Mouse (Mus musculus) layer of hippocampus, adult 9-10 months (tissue): ENCODE data around the gene Usp3.
A peak's percentile ranks its signal among the peaks of the same experiment; 100 is the strongest.

Experiments used
- DNase-seq: peaks from one replicate; pipeline ENCODE4 v3.0.0; 2022; ENCODE audit warnings: low spot score

Gene Usp3

DNA sequence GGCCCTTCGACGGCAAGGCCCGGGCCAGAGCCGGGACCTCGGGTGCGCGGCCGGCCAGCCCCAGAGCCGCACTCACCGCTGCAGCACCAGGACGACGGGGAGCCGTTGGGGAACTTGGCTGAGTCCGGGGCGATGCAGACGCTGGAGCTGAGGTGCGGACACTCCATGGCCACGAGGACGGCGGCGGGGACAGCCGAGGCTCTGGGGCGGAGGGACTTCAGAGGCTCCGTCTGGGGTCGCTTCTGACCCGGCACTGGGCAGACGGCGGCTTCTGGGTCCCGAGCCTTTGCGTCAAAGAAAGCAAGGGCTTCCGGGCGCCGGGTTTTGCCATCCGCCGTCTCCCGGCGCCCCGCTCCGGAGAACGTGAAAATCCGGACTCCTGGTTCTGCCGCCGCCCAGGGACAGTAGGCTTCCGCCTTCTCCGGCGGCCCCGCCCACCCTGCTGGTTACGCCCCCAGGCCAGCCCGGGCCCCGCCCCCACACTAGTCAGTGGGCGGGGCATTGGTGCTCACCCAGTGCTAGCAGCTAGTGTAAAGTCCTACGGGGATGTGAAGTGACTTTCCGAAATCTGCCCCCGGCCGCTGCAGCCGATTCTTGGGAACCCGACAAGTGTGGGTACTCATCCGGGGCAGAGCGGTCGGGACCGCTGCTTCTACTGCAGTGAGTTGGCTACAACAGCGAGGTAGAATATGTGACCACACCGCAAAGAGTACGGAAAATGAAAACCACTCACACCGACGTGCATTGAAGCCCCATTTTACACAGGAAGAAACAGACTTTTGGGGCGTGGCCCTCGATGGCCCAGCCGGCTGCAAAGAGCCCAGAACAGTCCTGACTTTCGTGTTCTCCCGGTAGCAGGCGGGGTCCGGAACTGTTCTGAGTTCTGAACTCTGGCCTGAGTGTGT is at the start of gene Usp3:
Usp3 (minus strand) TSS at position 435 of the 905 bp plus-strand sequence.
- DNase-seq: peak; percentile 87

DNA sequence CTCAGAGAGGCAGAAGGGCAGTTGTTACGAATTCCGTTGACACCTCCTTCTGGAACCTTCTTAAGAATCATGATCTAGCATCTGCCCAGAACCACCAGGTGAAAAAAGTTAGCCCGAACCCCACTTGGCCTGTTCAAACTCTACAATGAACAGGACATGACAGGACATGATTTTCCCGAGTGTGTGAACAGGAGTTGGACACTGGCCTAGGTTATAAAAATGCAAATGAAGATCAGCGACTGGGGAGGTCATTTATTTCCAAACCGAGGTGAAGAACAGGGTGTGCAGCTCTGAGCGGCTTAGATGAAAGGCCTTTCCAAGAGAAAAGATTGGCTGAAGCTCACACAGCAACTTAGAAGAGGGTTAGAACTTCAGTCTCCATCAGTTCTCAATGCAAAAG is 47.5 kb upstream of the Usp3 start:
- DNase-seq: no peak

DNA sequence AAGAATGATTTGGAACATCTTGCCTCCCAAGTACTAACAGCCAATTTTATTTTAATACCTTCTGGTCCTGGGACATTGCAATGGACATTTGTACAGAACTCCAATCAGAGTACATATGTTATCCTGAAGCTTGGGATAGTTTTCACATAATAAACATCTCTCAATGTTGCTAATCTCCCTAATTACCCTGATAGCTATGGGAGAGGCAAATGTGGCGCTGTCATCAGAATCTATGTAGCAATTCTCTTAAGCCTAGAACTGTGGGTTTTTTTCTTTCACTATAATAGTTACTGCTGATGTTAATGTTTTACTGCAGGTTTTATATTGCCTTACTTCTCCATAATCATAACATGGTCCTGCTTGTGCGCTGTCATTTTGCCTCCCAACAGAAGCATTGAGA is 46.7 kb upstream of the Usp3 start:
- no peak for DNase-seq

DNA sequence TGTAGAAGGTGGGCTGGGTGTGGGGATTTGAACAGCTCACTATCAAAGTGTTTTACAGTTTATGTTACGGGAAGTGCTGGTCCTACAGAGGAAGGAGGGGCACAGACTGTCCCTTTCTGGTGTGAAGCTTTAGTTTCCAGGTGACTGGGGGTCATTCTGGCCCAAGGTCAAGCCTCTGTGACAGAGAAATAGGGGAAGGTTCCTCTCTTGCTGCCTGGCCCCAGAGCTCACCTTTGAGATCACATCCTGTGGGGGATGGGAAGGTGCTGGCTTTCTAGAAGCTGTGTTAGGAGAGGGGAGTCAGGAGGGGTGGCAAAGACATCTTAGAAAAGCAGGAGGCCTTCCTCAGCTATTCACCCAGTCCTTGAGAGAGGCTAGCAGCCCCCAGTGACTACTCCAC is 39.5 kb upstream of the Usp3 start:
- DNase-seq: no peak

DNA sequence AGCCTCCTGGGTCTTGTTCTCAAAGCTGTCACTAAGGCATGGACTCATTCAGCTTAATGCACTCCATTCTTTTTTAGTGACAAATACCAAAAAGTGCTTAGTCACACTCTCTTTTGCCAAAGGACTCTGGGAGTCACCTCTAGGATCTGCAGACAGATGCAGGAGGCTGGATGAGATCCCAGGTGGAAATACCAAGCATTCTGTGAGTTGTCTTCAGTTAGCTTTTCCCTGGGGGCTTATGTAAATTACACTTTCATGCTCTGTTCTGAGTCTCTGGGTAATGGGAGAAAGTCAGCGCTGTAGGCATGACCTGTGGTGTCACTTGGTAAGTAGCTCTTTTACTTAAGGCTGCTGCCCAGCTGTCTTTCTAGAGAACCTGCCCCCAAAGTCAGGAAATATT is 38.0 kb upstream of the Usp3 start:
- DNase-seq: no peak

DNA sequence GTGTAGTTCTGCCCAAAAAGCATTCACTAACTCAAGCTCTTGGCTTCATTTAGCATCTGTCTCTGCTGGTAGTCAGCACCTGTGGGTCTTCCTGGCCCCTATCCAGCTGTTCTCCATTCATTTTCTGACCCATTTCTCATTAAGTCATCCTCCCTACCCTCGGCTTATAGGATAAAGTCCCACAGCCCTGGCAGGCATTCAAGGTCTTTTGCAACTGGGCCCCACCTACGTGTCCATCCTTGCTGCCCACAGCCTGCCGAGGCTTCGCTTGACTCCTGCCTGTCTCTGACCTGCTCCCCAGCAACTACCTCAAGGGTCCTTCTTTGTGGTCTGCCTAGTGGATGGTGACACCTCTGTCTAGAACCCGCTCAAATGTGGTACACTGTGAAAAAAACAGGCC is 33.7 kb upstream of the Usp3 start:
- no peak for DNase-seq

DNA sequence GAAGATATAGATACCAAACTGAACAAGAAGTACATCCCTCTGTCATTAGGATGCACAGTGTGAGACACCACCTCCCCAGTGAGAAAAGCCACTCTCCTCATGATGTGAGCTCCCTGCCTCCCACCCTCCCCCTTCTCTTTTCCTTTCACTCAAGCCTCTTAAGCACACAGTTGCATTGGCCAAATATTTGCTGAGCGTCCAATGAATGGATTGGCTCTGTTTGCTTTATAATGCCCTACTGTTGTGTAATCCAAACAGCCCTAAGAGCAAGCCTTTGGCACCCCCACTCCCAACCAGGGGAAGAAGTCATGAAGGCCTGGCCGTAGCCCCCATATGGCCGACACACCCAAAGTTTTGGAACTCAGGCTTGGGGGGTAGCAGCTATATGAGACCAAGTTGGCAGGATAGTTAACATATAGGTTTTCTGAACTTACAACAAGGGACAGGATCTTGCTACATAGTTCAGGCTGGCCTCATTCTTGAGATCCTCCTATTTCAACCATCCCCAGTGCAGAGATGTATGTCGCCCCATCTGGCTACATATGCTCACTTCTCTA is 33.1 kb upstream of the Usp3 start:
- no peak for DNase-seq

DNA sequence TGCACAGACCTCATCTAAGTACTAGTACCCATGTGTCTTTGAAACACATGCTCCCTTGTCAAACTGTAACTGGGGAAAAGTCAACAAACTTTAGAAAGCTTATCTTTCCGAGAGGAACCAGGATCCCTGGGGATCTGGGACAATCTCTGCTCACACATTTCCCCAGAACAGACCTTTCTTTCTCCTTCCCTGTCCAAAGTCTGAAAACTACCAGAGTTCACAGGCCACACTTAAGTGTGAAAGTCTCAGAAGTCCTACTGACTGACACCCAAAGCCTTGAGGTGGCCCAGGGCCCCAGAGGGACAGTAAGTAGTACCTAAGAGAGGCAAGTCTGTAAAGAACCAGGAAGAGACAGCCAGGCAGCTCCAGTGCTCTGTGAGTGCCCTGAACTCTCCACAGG is 31.9 kb upstream of the Usp3 start:
- no peak for DNase-seq

DNA sequence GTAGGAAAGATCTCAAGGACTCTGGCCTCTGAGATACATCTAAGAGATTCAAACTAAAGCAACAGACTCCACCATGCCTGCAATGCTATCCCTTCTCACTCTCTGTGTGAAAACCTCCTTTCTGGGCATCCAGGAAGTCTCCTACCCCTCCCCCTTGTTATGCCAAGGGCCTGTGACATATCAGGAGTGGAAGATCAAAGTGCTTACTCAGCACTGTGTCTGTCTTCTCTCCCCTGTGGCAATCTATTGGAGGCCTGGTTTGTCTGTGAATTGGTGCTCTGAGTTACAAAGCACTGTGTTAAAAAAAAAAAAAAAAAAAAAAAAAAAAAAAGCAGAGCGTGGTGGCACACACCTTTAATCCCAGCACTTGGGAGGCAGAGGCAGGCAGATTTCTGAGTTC is 30.7 kb upstream of the Usp3 start:
- no peak for DNase-seq

DNA sequence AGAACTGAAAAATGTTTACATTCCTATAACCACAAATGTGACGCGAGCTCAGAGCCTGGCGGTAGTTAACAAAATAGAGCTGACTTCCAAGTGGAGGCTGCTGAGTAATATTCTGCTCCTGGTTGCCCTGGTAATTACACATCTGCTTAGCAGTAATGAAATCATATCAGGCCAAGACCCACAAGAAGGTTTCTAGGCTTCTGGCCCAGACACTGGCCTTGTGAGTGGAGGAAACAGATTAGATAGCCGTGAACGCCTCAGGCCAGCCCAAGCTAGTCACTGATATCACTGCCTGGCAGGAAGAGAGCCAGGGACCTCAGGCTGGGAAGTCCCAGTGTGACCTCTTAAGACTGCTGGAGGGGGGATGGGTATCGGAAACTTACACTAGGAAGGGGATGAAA is 27.6 kb upstream of the Usp3 start:
- no peak for DNase-seq

DNA sequence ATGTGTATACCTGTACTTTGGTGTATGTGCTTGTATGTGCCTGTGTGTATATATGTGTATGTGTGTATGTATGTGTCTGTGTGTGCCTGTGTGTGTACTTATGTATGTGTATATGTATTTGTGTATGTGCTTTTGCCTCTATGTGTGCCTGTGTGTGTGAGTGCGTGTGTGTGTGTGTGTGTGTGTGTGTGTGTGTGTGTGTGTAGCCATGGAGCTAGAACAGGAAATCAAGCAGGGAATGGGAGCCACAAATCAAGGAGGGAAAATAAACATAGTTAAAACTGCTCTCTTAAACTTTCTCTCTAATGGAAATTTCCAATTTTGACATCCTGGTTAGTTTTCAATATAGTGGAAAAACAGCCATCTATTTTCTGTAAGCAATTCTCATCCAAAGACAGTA is 27.1 kb upstream of the Usp3 start:
- no peak for DNase-seq

DNA sequence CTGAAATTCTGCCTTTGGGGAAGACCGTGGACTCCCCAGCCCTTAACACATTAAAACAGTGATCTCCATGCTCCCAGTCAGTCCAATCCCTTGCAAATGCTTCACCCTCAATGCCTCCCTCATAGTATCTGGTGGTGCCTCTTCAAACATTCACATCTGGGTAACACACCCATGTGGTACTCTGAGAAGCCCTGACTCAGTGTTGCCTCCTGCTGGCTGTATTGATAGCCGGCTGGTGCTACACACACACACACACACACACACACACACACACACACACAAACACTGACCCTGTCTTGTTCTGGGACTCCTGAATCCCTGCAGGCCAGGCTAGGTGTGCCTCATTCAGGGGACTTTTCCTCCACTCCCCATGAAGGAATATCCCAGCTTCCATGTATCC is 24.9 kb upstream of the Usp3 start:
- no peak for DNase-seq

DNA sequence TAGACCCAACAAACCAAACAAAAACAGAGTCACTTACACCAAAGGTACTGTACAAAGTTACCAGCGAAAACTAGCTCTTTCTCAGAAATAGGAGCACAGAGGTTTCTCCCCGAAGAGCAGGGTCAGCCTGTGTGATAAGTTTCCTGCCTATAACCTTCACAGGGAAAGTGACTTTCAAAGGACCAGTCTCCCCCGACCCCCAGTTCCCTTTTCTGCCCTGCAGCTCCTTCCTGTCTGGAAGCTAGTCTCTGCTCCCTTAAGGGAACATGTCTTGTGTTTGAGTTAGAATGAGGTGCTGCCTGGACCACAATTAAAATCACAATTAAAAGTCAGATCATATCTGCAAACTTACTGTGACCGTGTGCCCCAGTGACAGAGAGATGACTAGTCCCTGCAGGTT is 23.9 kb upstream of the Usp3 start:
- no peak for DNase-seq

DNA sequence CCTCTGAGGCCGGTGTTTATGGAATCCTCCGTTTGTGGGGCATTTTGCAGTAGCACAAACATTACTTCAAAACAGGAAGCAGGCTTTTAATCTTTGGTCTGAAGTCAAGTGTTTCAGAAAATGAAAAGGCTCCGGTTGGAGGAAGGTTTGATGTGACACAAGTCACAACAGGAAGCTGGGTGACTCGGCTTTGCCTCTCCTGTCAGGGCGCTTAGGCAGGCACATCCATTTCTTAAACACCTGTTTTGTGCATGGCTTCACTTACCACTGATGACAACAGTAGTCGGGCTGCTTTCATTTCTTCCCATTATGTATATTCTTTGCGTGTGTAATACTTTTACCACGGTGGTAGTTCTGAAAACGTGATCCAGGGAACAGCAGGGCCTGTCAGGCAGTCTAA is 22.2 kb upstream of the Usp3 start:
- DNase-seq: no peak

DNA sequence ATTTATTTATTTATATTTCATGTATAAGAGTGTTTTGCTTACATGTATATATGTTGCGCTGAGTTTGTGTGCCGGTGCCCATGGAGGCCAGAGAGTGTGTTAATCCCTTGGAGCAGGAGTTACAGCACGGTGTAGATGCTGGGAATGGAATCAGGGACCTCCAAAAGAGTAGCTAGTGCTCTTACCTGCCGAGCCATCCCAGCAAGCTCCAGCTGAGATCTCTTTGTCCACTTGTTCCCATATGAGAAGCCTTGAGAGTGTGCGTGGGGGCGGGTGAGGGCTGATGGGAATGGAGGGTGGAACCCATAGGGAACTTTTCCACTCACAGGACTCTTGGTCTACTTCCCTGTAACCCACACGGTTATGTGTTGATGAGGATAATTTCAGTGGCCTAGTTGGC is 21.6 kb upstream of the Usp3 start:
- DNase-seq: no peak

DNA sequence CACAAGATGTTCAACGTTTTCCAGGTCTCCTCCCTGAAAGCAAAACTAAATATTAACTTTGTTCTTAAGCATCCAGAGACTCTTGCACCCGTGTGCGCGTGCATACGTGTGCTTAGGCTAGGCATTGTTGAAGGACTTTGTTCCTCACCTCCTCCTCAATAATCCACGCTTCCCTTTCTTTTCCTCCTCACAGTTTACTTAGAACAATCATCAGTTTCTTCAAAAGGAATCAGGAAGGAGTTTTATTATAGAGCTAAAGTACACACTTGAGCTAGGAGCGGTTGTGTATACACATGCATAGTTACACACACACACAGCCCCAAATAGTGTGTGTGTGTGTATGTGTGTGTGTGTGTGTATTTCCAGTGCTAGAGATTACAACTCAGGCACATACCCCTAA is 20.7 kb upstream of the Usp3 start:
- DNase-seq: no peak

DNA sequence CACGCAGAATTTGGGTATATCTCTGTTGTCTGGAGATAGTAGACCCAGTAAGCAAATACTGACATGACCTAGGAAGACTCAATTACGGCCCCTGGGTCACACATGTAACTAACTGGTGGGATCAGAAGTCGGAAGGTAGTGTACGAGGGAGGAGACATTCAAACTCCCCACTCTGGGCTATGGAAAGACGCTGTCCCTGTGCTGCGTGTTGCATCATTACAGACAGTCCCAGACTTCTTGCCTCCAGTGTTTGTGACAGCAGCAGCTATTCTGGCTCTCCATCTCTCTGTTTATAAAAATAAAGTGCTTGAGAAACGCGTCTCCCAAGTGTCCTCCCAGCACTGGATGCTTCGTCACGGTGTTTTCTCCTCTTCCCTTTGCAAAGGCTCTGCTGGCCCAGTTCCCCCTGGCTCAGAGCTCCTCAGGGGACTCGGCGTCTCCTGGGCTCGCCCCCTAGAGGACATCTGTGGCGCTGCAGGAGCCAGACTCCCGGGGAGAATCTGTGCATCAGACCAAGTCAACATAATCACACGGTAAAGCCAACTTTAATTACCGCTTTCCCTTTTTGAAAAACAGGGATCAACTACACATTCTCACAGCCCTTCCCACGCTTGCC is 18.6 kb upstream of the Usp3 start:
- peak; percentile 61 for DNase-seq

DNA sequence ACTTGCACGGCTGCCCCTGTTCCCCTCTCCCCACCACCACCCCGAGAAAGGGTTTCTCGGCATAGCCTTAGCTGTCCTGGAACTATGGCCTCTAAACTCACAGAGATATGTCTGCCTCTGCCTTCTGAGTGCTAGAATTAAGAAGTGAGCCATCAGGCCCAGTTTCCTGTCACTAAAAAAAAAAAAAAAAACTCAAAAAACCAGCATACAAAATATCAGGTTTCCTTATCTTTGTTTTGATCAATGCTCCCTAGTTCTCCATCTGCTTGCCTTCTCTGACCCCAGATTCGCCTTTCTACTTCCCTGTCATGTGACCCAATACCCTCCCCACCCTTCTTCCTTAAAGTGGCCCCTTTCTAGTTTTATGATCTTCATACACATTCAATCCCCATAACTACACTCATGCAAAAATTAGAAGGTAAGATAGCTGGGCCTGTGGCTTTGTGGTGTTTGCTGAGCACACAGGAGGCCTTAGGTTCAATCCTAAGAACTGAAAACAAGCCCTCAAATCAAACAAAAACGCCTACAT is 15.9 kb upstream of the Usp3 start:
- DNase-seq: no peak

DNA sequence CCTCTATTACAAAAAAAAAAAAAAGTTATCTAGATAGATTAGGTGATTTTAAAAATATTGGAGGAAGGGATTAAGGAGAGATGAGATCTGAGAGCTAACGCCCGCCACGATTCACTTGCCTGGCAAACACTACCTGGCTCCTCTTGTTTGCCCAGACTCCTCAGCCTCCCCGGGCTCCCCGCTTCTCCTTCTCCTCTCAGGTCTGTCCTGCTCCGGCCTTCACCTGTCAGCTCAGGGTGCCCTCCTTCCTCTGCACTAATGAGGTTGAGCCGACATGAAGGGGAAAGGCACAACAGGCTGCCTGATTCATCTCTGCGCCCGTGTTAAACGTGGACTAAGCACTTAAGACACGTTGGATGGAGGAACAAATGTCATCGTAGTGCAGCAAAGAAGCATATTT is 13.9 kb upstream of the Usp3 start:
- DNase-seq: no peak

DNA sequence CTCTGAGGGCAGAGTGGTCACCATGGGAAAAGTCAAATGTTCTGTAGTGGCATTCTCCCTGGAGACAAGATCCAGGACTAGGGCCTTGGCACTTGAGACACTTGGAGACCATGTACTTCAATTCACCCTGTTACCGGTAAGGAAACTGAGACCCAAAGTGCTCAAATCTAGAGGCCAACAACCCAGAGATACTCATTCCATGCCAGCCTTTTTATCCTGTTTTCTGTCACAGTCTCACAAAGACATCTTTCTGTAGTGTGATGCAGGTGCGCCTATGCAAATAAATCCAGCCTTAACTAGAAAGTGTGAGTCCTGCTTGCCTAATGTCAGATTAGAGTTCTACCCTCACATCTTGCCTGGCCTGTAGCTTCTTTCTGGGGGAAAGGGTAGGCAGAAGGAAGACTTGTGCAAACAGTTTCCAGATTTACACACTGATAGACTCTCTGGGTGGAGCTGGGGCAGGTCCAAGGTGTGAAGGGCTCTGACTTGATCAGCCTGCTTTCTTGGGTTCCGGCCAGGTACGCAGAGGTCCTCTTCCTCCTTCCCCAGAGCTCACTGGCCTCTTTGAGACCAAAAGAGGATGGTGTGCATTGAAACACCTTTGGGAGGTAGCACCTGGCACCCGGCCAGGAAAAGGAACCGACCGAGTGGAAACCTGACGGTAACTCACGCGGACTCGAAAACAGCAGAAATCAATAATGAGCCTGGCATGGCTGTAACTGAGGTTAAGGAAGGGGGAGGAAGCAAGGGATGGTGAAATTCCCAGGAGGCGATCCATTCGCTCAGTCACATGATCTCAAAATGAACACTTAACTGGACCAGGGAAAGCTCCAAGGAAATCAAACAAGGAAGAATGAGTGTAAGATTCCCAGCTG is 13.2 kb upstream of the Usp3 start:
- DNase-seq: no peak

DNA sequence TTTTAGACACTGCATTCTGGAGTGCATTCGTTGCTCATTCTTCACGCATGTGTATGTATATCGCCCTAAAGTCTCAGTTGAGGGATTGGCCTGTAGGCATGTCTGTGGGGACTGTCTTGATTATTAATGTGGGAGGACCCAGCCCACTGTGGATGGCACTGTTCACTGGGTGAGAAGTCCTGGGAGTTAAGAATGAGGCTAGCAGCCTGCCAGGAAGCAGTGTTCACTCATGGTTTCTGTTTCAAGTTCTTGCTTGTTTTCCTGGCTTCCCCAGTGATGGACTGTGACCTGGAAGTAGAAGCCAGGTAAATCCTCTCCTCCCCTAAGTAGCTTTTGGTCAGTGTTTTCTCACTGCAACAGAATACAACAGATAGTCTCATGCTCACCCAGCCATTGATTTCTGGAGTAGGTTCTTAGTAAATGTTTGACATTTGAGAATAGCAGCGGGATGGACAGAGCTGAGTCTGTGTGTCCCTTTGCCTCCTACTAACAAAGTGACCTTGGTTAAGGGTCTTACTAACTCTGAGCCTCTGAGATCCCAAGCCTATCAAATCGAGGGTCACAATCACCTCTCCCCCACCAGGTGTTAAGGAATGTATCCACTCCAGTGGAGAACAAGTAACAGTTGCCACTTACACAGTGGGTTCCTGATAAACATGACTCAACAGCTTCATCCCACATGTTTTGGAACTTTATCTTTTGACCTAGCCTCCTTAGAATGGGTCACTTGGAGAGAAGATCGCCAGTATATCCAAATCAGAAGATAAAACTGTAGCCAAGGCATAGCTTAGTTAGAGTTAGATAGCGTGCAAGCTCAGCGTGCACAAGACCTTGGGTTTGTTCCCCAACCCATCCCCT is 11.6 kb upstream of the Usp3 start:
- no peak for DNase-seq
